Mouse (Mus musculus) retina, postnatal 1 day (tissue): ENCODE measurements at regions not wholly inside any gene's neighbourhood (a gene's known extent, or its start where the extent isn't known, plus 50 kb on each side); places are given as distances from the start of the nearest gene placed in this dataset.
A peak's percentile ranks its signal among the peaks of the same experiment; 100 is the strongest.
"Not testable (repeated sequence)": the region's sequence is repeated elsewhere in the genome, so short reads cannot be mapped to it uniquely, and the experiment has no call there.

Experiments
- DNase-seq: peaks from one replicate; pipeline ENCODE4 v3.0.0-alpha.2; 2012

- DNase-seq, result no peak
These were observed 1115.5 kb upstream of the 1700009N14Rik start for GRCm38 (mm10) chr4:38334529-38335149.

- DNase-seq, result no peak
These were observed 1114.9 kb upstream of the 1700009N14Rik start for GRCm38 (mm10) chr4:38335156-38335555.

GRCm38 (mm10) chr4:38371047-38371446 is 1079.0 kb upstream of the 1700009N14Rik start:
- DNase-seq, result no peak

- DNase-seq, result no peak
These were observed 1068.2 kb upstream of the 1700009N14Rik start for GRCm38 (mm10) chr4:38381916-38382315.

- no peak for DNase-seq
These were observed 1053.5 kb upstream of the 1700009N14Rik start for GRCm38 (mm10) chr4:38396635-38397034.

- not testable (repeated sequence) for DNase-seq
These were observed 1014.8 kb upstream of the 1700009N14Rik start for GRCm38 (mm10) chr4:38435326-38435725.

GRCm38 (mm10) chr4:38461473-38462194 is 988.5 kb upstream of the 1700009N14Rik start:
- DNase-seq, result no peak

- DNase-seq, result no peak
These were observed 951.8 kb upstream of the 1700009N14Rik start for GRCm38 (mm10) chr4:38498271-38498670.

- no peak for DNase-seq
These were observed 944.2 kb upstream of the 1700009N14Rik start for GRCm38 (mm10) chr4:38505875-38506274.

- peak; percentile 0 for DNase-seq
These were observed 942.9 kb upstream of the 1700009N14Rik start for GRCm38 (mm10) chr4:38507202-38507601.

- no peak for DNase-seq
These were observed 931.0 kb upstream of the 1700009N14Rik start for GRCm38 (mm10) chr4:38519108-38519507.
